Mouse (Mus musculus) limb, embryonic 13.5 days (tissue): ENCODE data around the gene Olfr1391. TPM values are rescaled to one million over a fixed set of nuclear protein-coding genes. Genes with fewer than 3 reads are reported as not detected.

Source experiments
- polyA plus RNA-seq: library from polyadenylated mRNA; unstranded; fragments of >200 nt; fragmentation: Nextera tagmentation; extraction: Ambion mirVana; gene quantifications from 2 replicates; pipeline ENCODE4 v1.2.1, GENCODE M21; 2015

Olfr1391 gene
- polyA plus RNA-seq, 1 experiment from 2014 or later, result not detected

Other genes with a start within 250 kb of the Olfr1391 start
- gene Ifi47, start 246.2 kb upstream of the Olfr1391 start, polyA plus RNA-seq, result 0.90 and 0.98 TPM in 2 replicates
- gene Olfr1396, start 207.9 kb upstream of the Olfr1391 start, polyA plus RNA-seq, result 0.04 TPM in 1 of 2 replicates, not detected in the other
- not detected in 2 replicates for gene Olfr1395, start 180.5 kb upstream of the Olfr1391 start, polyA plus RNA-seq
- not detected in 2 replicates for gene Olfr1394, start 168.4 kb upstream of the Olfr1391 start, polyA plus RNA-seq
- gene Btnl9, start 135.6 kb upstream of the Olfr1391 start, polyA plus RNA-seq, result 1.0 and 1.5 TPM in 2 replicates
- 44.5 and 48.8 TPM in 2 replicates for gene Zfp62, start 119.5 kb upstream of the Olfr1391 start, polyA plus RNA-seq
- gene Mgat1, start 78.6 kb upstream of the Olfr1391 start, polyA plus RNA-seq, result 56.3 and 60.7 TPM in 2 replicates
- not detected in 2 replicates for gene Olfr1393, start 44.4 kb upstream of the Olfr1391 start, polyA plus RNA-seq
- gene Olfr1392, start 37.5 kb upstream of the Olfr1391 start, polyA plus RNA-seq, result 0.06 TPM in 1 of 2 replicates, not detected in the other
- not detected in 2 replicates for gene Olfr10, start 18.0 kb upstream of the Olfr1391 start, polyA plus RNA-seq
- not detected in 2 replicates for gene Olfr1390, start 12.4 kb downstream of the Olfr1391 start, polyA plus RNA-seq
- not detected in 2 replicates for gene Olfr1389, start 100.3 kb downstream of the Olfr1391 start, polyA plus RNA-seq
- gene Olfr1388, start 113.9 kb downstream of the Olfr1391 start, polyA plus RNA-seq, result 0.06 TPM in 1 of 2 replicates, not detected in the other
- not detected in 2 replicates for gene Olfr1387, start 132.6 kb downstream of the Olfr1391 start, polyA plus RNA-seq
- not detected in 2 replicates for gene Olfr1386, start 142.3 kb downstream of the Olfr1391 start, polyA plus RNA-seq
- 0.04 TPM in 1 of 2 replicates, not detected in the other for gene Olfr1385, start 166.3 kb downstream of the Olfr1391 start, polyA plus RNA-seq
- gene Olfr1384, start 184.0 kb downstream of the Olfr1391 start, polyA plus RNA-seq, result not detected in 2 replicates
- not detected in 2 replicates for gene Olfr1383, start 196.9 kb downstream of the Olfr1391 start, polyA plus RNA-seq
- not detected in 2 replicates for gene Olfr1382, start 205.5 kb downstream of the Olfr1391 start, polyA plus RNA-seq
- gene Olfr1381, start 220.7 kb downstream of the Olfr1391 start, polyA plus RNA-seq, result not detected in 2 replicates
- not detected in 2 replicates for gene Olfr1380, start 234.1 kb downstream of the Olfr1391 start, polyA plus RNA-seq